Mouse (Mus musculus) limb, embryonic 10.5 days (tissue): ENCODE measurements around the gene Mrps33. TPM values are rescaled to one million over a fixed set of nuclear protein-coding genes. Genes with fewer than 3 reads are reported as not detected.

ENCODE experiments used
- DNase-seq: peaks from one replicate; pipeline ENCODE4 v3.0.0-alpha.2; 2017; ENCODE audit warnings: low spot score
- H3K27ac ChIP-seq: fragments of 300-500 bp; sonication (generic); 2 replicates; pipeline ENCODE4 v1.5.1; 2016; ENCODE audit warnings: mild to moderate bottlenecking
- H3K27me3 ChIP-seq: fragments of 300-500 bp; sonication (generic); 2 replicates; pipeline ENCODE4 v1.6.1; 2016; ENCODE audit warnings: low read depth, mild to moderate bottlenecking; ENCODE audit not compliant: poor library complexity, severe bottlenecking
- H3K36me3 ChIP-seq: fragments of 300-500 bp; sonication (generic); 2 replicates; pipeline ENCODE4 v1.6.1; 2016; ENCODE audit warnings: mild to moderate bottlenecking, moderate library complexity
- H3K4me1 ChIP-seq: fragments of 300-500 bp; sonication (generic); 2 replicates; pipeline ENCODE4 v1.6.1; 2016
- H3K4me3 ChIP-seq: fragments of 300-500 bp; sonication (generic); 2 replicates; pipeline ENCODE4 v1.5.1; 2016; ENCODE audit warnings: mild to moderate bottlenecking, moderate library complexity
- H3K9me3 ChIP-seq: fragments of 300-500 bp; sonication (generic); replicated peaks from 2 replicates; pipeline ENCODE4 v1.6.1; 2016; ENCODE audit warnings: mild to moderate bottlenecking
- WGBS: fragments of 180-500 bp; shearing (Covaris S2); methylation state at CpG from one replicate; pipeline ENCODE4 v1.1.7; 2016; 5-methylcytosine and 5-hydroxymethylcytosine counted together
- polyA plus RNA-seq: library from polyadenylated mRNA; unstranded; fragments of >200 nt; fragmentation: Nextera tagmentation; extraction: Ambion mirVana; gene quantifications from 2 replicates; pipeline ENCODE4 v1.2.1, GENCODE M21; 2016

The Mrps33 gene
- polyA plus RNA-seq, 1 experiment from 2014 or later, result 186 TPM

DNA sequence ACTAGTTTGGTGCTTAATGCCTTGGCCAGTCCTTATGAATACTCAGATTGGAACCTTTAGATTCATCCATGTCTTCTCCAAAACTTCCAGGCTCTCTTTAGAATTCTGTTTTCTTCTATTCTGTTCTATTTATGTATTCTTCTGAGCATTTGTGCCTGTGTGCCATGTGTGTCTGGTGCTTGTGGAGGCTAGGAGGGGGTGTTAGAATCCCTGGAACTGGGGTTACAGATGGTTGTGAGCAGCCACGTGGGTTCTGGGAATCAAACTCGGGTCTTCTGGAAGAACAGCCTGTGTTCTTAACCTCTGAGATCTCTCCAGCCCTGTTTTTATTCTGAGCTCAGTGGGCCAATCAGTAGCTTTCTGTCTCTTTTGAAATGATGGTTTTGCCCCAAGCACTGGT, 13.7 kb downstream of the Mrps33 start:
- Histone ChIP-seq H3K36me3 (peaks cover 20% of the 10 kb centered on the region), H3K4me1 (no peaks in the 10 kb centered on the region), H3K4me3 (no peak overlapping the region), H3K27ac (no peak overlapping the region), H3K27me3 (no peaks in the 10 kb centered on the region), H3K9me3 (no peaks in the 10 kb centered on the region)
- WGBS, result 77% methylated on average over 2 of the region's 2 CpGs
- DNase-seq, result no peak

DNA sequence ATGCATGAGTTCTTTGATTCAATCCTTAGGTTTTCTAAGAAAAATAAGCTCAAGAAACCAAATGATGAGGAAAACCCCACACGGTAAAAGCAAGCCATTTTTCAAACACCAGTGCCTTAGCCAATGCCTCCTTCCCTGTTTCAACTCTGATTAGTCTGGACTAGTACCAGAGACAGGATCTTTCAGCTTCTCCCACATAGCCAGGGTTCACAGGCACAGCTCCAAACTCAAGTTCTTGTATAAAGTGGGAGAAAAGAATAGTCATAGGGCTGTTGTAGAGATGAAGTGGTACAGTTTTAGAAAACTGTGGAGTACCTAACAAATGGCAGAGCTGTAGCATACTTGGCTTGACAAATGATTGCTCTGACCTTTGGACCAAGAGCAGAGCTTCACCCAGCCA, 14.6 kb downstream of the Mrps33 start:
- H3K4me1 ChIP-seq, result no peaks in the 10 kb centered on the region
- peaks cover 13% of the 10 kb centered on the region for H3K36me3 ChIP-seq
- WGBS, result 87% methylated on average over 1 of the region's 1 CpGs
- H3K9me3 ChIP-seq, result no peaks in the 10 kb centered on the region
- no peaks in the 10 kb centered on the region for H3K27me3 ChIP-seq
- no peak for DNase-seq
- no peak overlapping the region for H3K27ac ChIP-seq
- H3K4me3 ChIP-seq, result no peak overlapping the region

- H3K4me3 ChIP-seq, result no peak overlapping the region
- H3K27ac ChIP-seq, result no peak overlapping the region
- DNase-seq, result no peak
- WGBS, result 49% methylated on average over 5 of the region's 5 CpGs
- H3K36me3 ChIP-seq, result no peaks in the 10 kb centered on the region
- H3K9me3 ChIP-seq, result no peaks in the 10 kb centered on the region
- peaks cover 6% of the 10 kb centered on the region for H3K4me1 ChIP-seq
- H3K27me3 ChIP-seq, result no peaks in the 10 kb centered on the region
Measured at GRCm38 (mm10) chr6:39791806-39792205, 19.0 kb downstream of the Mrps33 start.

DNA sequence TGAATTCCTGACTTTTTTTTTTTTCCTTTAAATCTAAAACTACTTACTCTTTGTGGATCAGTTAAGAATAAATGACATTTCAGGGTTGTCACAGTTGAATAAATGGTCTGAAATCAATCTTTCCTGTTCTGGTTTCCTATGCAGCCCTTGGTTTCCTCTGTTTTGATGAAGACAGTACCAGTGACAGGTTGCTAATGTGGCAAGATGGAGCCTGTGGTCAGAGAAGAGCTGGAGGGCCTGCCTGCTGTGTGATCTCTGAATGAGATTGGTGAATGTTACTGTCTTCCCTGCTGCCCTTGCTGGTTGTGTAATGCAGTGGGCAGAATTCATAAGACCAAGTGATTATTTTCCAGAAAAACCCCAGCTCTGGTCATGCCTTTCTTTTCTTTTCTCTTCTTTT, 22.4 kb downstream of the Mrps33 start:
- H3K27ac ChIP-seq, result no peak overlapping the region
- no peaks in the 10 kb centered on the region for H3K27me3 ChIP-seq
- no peaks in the 10 kb centered on the region for H3K9me3 ChIP-seq
- H3K4me3 ChIP-seq, result no peak overlapping the region
- H3K36me3 ChIP-seq, result no peaks in the 10 kb centered on the region
- H3K4me1 ChIP-seq, result peaks cover 6% of the 10 kb centered on the region
- no peak for DNase-seq

DNA sequence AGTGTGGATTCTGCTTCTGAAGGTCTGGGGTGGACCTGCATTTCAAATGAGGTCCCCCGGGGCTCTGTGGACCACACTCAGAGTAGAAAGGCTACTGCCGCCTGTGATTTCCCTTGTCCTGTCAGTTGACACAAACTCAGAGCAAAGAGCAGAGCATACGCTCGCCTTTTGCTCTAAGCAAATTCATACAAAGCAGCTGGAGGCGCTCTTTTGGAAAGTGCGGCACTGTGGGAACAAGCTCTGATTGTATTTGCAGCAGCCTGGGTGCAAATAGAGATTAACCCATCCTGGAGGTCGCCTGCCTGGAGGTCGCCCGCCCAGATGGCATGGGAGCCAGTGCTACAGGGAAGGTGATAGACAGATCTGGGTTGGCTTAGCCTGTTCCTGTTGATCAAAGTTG, 23.0 kb downstream of the Mrps33 start:
- Histone ChIP-seq H3K27ac (no peak overlapping the region), H3K27me3 (no peaks in the 10 kb centered on the region), H3K4me1 (peaks cover 6% of the 10 kb centered on the region), H3K36me3 (no peaks in the 10 kb centered on the region), H3K9me3 (no peaks in the 10 kb centered on the region), H3K4me3 (no peak overlapping the region)
- 16% methylated on average over 9 of the region's 9 CpGs for WGBS
- no peak for DNase-seq

DNA sequence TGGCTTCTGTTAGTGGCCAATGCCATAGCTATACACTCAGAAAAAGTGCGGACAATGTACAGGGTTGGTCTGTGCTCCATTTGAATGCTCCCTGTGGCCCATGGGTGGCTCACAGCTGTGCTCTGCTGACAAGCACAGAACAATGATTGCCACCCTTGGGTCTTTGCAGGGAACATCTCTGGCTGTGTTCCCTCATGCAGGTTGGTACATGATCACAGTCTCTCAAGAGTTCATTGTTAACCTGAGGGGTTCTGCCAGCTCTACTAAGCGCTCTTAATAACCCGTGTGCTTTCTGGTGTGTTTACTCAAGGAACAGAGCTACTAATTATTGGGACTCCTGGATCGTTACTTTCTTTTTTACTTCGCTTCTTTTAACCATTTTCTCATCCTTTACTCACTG, 24.8 kb downstream of the Mrps33 start:
- H3K9me3 ChIP-seq, result no peaks in the 10 kb centered on the region
- H3K4me1 ChIP-seq, result peaks cover 19% of the 10 kb centered on the region
- no peak overlapping the region for H3K27ac ChIP-seq
- no peaks in the 10 kb centered on the region for H3K36me3 ChIP-seq
- H3K4me3 ChIP-seq, result no peak overlapping the region
- no peak for DNase-seq
- no peaks in the 10 kb centered on the region for H3K27me3 ChIP-seq
- WGBS, result 77% methylated on average over 5 of the region's 5 CpGs

GRCm38 (mm10) chr6:39783521-39783920, 27.3 kb downstream of the Mrps33 start:
- Histone ChIP-seq H3K36me3 (no peaks in the 10 kb centered on the region), H3K27ac (no peak overlapping the region), H3K4me3 (no peak overlapping the region), H3K4me1 (peaks cover 25% of the 10 kb centered on the region), H3K9me3 (no peaks in the 10 kb centered on the region), H3K27me3 (no peaks in the 10 kb centered on the region)
- 78% methylated on average over 7 of the region's 7 CpGs for WGBS
- no peak for DNase-seq

DNA sequence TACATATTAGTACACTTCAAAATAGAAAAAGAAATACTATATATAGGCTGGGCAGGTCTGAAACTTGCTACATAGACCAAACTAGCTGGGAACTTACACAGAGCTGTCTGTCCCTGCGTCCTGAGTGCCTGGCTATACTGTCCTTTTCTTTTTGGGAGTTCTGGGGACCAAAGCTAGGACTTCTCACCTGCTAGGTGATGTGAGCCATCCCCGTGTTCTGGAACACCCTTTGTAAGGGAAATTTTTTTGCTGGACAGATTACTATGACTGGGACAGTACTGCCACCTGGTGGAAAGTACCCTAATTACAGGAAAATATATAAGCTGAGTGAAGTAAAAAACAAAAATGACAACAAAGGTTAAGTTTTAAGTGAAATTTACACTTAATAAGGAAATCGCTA, 28.2 kb downstream of the Mrps33 start:
- Histone ChIP-seq H3K4me3 (no peak overlapping the region), H3K9me3 (no peaks in the 10 kb centered on the region), H3K27ac (no peak overlapping the region), H3K4me1 (peaks cover 21% of the 10 kb centered on the region), H3K27me3 (no peaks in the 10 kb centered on the region), H3K36me3 (no peaks in the 10 kb centered on the region)
- no peak for DNase-seq
- 30% methylated on average over 3 of the region's 3 CpGs for WGBS

DNA sequence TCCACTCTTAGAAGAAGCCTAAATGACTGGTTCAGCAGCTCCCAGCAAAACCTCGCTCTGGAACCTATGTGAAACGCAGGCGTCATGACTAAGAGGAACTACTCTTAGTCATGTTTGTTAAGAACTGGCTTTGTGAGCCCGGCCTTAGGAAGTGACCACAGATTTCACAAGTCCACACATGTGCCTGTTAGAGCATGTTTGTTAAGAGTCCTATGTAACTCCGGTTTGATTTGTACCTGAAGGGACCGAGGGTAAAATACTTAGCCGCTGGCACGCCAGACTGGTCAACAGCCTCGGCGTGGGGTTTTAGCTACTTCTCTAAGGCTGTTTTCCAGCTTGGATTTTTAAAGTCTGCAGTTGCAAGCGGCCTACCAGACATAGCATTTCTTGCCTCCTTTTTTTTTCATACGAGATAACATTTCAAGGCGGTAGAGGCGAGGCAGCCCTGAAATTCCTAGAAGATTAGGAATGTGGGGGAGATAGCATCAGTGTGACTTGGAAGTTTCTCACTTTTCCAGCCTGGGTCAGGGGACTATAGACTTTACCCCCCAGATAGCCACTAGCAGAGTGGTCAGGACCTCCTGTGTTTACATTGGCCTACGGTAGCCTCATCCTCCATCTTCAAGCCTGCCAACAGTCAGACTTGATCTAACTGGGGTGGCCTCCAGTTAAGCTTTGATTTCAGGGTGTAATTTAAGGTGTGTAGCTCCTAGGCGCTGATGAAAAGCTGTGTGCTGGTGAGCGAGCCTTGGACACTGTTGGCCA, 28.8 kb downstream of the Mrps33 start:
- peak overlapping the region; percentile 53; the same call in 1 of the 2 replicates for H3K27ac ChIP-seq
- H3K36me3 ChIP-seq, result no peaks in the 10 kb centered on the region
- no peaks in the 10 kb centered on the region for H3K27me3 ChIP-seq
- H3K4me3 ChIP-seq, result peak overlapping the region; percentile 36; the same call in 1 of the 2 replicates
- 41% methylated on average over 17 of the region's 17 CpGs for WGBS
- H3K4me1 ChIP-seq, result peaks cover 19% of the 10 kb centered on the region
- no peaks in the 10 kb centered on the region for H3K9me3 ChIP-seq
- DNase-seq, result peak; percentile 41

DNA sequence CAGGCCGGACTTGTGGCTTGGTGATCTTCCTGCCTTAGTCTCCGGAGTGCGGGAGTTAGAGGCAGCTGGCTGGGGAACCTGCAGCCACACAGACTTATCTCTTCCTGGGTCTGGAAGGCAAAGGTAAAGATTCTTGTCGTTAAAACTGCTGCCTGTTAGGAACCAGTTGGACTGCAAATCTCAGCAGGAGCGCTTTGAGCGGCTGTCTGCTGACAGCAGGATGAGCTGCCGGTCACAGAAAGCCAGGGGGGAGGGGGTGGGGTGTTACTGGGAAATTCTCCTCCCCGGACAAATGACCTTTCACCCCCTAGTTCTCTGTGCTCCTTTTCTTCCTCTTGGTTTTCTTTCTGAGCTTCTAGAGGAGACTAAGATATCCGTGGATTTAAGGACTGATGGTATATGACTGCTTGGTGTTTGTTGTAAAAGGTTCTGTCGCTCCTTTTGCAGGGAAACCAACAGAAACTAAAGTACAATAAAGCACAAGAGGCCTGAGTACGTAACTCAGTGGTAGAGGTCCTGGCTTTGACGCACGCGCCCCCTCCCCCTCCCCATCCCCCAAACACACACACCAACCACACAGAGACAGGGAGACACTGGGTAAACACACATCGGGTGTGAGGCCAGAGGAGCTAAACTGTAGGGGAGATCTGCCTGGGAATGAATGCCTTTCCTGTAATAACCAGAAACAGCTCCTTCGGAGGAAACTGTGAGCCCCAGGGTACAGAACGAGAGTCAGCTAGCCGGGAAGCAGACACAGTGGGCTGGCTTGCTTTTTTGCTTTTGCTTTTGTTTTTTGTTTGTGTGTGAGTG, 29.7 kb downstream of the Mrps33 start:
- peak overlapping the region; percentile 81 for H3K27ac ChIP-seq
- H3K9me3 ChIP-seq, result no peaks in the 10 kb centered on the region
- no peaks in the 10 kb centered on the region for H3K36me3 ChIP-seq
- H3K4me1 ChIP-seq, result peaks cover 19% of the 10 kb centered on the region
- H3K27me3 ChIP-seq, result no peaks in the 10 kb centered on the region
- 2% methylated on average over 18 of the region's 18 CpGs for WGBS
- H3K4me3 ChIP-seq, result peak overlapping the region; percentile 36
- DNase-seq, result peak; percentile 62

DNA sequence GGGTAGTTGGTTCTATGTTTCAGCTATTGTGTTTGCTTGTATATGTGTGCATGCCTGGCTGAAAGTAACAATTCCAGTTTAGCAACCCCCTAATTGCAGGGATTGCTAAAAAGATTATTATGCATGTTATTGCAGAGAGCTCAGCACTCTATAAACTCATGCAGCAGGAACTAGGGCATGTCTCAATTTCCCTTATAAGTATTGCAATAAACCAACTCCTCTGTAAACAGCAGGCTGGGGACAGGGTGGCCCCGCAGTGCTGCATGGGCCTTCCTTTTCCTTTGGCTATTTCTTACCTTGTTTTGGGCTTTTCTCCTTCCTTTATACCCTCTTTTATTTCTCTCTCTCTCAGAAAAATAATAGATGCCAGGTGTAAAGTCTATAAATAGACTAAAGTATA, 32.3 kb downstream of the Mrps33 start:
- no peak overlapping the region for H3K27ac ChIP-seq
- no peaks in the 10 kb centered on the region for H3K9me3 ChIP-seq
- DNase-seq, result no peak
- H3K27me3 ChIP-seq, result no peaks in the 10 kb centered on the region
- WGBS, result 93% methylated on average over 1 of the region's 1 CpGs
- H3K36me3 ChIP-seq, result no peaks in the 10 kb centered on the region
- peaks cover 19% of the 10 kb centered on the region for H3K4me1 ChIP-seq
- H3K4me3 ChIP-seq, result no peak overlapping the region

DNA sequence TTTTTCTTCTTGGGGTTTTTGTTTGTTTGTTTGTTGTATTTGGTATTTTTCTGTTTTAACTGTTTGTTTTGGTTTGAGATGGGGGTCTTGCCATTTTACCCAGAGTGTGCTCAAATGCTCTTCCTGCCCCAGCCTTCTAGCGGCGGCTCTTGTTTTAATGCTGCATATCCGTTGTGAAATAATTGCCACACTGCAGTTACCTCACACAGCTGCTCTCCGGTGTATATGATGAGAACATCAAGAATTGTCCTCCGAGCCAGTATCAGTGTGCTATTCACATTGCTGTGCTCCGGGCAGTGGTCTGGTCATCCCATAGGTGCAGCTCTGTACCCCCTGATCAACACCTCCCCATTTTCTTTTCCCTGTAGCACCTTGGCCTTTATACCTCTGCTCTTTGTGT, 34.5 kb downstream of the Mrps33 start:
- WGBS, result 96% methylated on average over 6 of the region's 6 CpGs
- no peak overlapping the region for H3K4me3 ChIP-seq
- H3K4me1 ChIP-seq, result peaks cover 10% of the 10 kb centered on the region
- H3K27me3 ChIP-seq, result no peaks in the 10 kb centered on the region
- H3K27ac ChIP-seq, result no peak overlapping the region
- DNase-seq, result no peak
- no peaks in the 10 kb centered on the region for H3K9me3 ChIP-seq
- no peaks in the 10 kb centered on the region for H3K36me3 ChIP-seq

GRCm38 (mm10) chr6:39775029-39775428, 35.8 kb downstream of the Mrps33 start:
- Histone ChIP-seq H3K9me3 (no peaks in the 10 kb centered on the region), H3K4me1 (no peaks in the 10 kb centered on the region), H3K27me3 (no peaks in the 10 kb centered on the region), H3K4me3 (no peak overlapping the region), H3K27ac (no peak overlapping the region), H3K36me3 (no peaks in the 10 kb centered on the region)
- no peak for DNase-seq
- WGBS, result 85% methylated on average over 9 of the region's 9 CpGs
